Mouse (Mus musculus): ENCODE data around the gene Galnt11.

Gene Galnt11

DNA sequence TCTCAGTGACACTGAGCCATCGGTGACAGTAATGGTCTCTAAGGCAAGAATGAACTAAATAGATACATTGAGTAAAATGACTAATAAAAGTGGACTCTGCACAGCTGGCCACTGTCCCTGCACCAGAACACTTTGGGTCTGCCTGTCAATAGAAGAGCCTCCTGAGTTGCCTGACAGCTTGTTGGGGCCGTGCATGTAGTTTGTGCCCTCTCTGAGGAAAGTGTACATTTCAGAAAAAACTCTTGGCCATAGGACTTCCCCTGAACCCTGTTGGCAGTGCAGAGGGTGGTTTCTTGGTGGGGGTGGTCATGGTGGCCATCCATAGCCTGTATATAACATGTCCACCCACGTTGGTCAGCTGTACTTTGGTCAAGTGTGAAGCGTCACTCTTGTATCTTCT, 32.8 kb downstream of the Galnt11 start:
- no peak for DNase-seq

DNA sequence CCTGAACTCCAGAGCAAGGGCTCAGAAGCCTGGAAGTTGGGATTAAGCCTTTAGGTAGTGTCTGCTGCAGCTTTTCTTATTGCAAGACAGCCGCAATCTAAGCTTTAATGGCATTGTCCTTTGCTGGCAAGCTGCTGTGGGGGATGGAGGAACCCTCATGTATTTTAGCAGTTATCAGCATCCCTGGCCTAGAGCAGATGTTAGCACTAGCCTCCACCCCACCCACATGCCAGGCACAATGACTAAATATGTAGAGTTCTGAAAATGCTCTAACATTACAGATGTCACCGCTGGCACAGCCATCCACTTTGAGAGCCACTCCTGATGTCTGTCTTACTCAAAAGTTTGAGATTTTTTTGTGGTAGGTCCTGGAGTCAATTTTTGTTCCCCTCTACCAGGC, 35.0 kb downstream of the Galnt11 start:
- no peak for DNase-seq

DNA sequence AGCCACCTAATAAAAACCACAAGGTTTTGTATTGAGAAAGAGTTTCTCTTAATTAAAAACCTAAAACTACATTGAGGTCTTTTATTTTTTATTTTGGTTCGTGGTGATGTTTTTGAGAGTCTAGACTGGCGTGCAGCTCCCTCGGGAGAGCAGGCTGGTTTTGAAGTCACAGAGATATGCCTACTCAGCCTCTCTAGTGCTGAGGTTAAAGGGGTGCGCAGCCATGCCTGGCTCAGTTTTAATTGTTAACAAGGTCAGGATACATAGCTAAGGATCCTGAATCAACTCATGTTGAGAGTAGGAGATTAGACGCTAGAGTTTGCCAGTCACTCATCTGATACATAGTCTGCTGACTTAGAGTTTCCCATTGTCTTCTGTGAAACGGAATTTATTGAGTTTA, 39.7 kb downstream of the Galnt11 start:
- no peak for DNase-seq

DNA sequence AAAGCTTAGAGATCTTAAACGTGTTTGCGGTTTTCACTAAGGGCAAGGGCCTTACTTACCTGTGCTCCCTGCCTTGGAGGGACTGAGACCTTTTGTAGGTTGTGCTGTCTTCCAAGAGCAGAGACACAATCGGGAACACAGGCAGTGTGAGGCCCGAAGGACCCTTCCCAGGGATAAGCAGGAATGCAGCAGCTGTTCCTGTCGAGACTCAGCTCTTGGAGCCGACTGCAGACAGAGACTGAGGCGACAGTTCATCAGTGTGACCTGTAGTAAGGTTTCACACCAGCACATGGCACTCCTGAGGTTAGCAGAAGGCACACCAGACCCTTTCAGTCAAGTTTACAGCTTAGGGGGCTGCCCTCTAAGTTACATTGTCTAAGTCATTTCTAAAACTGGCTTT, 40.6 kb downstream of the Galnt11 start:
- DNase-seq = no peak

- no peak for DNase-seq
Measured at GRCm38 (mm10) chr5:25268258-25268888, 46.7 kb downstream of the Galnt11 start.

DNA sequence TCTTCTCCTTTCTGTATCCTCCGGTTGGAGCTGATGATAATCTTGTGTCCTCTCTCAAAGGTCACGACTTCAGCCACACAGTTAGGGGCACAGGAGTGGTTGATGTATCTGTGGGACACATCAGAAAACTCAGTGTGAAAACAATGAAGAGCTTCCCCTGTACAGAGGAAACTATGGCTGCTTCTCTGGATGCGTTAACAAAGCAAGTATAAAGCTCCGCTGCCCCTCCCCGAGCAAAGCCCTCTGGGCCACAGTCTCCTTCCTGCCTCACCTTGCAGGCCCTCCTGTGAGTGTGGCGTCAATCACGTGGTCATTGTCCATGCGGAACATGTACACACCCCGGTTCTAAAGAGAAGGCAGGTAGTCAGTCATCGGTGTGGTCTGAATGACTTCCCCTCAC, 53.9 kb downstream of the Galnt11 start:
- no peak for DNase-seq

- DNase-seq = no peak
Measured at GRCm38 (mm10) chr5:25276365-25276764, 54.7 kb downstream of the Galnt11 start.

GRCm38 (mm10) chr5:25283988-25284387, 62.3 kb downstream of the Galnt11 start:
- no peak for DNase-seq

DNA sequence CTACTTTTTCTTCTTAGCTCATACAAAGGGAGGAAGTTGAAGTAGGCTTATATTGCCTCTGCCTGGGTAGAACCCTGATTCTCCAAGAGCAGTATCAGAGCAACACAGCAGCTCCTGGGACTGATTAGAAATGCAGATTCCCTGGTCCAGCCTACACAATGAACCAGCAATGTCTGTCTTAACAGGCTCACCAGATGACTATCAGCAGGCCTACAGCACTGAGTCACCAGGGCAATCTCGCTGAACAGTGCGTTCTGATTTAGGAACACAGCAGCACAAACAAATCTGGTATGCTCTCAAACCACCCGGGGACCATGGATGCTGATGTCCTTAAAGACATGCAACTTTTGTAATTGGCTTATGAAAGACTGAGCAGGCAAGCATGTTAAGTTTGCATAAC, 75.1 kb downstream of the Galnt11 start:
- DNase-seq = no peak

GRCm38 (mm10) chr5:25310226-25310625, 88.5 kb downstream of the Galnt11 start:
- DNase-seq = no peak

DNA sequence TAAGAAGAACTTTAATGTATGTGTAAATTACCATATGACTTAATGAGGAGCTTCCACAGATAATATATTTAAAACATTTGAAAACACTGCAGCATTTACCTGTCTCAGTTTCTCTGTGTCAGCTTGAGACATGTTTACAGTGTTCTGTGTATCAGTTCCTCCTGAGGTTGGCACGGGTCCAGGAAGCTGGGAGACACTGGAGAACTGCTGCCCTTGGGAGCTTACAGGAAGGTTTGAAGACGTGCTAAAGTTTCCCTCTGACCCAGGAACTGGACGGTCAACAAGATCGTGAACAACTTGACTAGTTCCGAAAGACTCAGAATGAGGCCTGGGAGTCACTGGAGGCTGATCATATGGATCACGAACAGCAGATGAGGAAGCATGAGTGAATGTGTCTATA, 92.2 kb downstream of the Galnt11 start:
- DNase-seq = no peak
